Mouse (Mus musculus) MN1 (cell line): ENCODE data around the gene Dph3.
A peak's percentile ranks its signal among the peaks of the same experiment; 100 is the strongest.

Experiments used
- DNase-seq: peaks from one replicate; pipeline ENCODE4 v3.0.0-alpha.2; 2016; ENCODE audit warnings: low spot score

Dph3 gene

DNA sequence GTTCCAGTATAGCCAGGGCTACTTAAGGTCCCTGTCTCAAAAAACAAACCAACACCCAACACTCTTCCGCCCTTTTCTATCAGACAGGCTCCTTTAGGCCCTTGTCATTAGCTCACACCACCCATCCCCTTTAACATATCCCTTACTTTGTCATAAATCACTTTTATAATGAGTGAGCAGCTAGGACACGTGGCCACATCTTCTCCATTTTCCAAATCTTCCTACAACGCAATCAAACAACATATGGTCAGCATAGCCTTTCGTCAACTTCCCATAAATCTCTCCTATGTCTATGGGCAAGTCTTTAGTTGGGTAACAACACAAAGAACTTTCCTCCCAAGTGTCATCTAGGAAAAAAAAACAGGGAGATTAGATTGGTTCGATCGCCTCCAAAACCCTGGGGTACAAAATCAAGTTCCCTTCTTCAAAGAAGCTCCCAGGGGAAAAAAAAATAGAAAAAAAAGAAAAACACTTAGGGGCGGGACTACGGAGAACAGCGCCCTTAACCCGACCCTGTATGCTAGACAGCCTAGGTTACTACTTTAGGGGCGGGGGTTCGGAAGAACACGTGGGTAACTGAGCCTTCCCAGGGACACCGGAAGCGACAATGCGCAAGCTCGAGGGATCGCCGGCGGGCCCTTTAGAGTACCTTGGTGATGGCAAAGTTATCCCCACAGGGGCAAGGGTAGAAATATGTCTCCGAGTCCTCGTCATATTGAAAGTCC lies 606 bp downstream of the Dph3 start, which contains the start of gene Oxnad1:
Gene Oxnad1, plus strand, starts transcription at position 614 of the 725 bp plus-strand sequence.
- DNase-seq: peak; percentile 95

DNA sequence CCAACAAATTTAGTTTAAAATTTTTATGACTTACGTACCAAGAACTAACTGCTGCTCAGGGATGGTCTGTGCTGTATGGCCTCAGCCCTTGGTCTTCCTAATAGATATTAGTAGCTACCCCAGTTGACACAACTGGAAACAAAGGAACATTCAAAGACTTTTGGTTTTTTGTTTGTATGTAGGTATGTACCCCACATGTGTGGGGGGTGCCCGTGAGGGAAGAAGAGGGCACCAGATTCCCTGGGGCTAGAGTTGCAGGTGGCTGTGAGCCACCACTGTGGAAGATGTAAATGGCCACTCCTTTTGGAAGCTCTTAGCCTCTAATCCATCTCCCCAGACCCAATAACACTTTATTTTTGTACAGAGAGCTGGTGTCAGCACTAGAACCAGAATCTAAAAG lies 2.1 kb downstream of the Dph3 start:
- DNase-seq: no peak

GRCm38 (mm10) chr14:32082891-32083290 lies 2.6 kb downstream of the Dph3 start:
- DNase-seq: no peak

DNA sequence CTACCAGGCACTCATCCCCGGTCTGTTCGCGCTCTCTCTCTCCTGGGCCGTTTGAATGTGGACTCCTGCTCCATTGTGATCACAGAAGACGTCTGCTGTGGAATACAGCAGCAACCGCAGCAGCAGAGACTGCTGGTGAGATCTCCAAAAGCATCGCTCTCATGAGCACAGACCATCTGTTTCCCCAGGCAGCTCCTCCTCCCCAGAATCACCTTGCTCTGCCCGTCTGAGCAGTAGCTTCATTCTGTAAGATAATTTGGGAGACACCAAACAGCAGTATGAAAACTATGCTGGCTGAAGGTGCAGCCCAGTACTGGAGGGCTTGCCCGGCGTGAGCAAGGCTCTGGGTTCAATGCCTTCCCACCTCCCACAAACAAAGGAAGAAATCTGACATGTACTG lies 4.5 kb downstream of the Dph3 start:
- DNase-seq: no peak

GRCm38 (mm10) chr14:32076896-32077575 lies 8.5 kb downstream of the Dph3 start:
- DNase-seq: peak; percentile 82

DNA sequence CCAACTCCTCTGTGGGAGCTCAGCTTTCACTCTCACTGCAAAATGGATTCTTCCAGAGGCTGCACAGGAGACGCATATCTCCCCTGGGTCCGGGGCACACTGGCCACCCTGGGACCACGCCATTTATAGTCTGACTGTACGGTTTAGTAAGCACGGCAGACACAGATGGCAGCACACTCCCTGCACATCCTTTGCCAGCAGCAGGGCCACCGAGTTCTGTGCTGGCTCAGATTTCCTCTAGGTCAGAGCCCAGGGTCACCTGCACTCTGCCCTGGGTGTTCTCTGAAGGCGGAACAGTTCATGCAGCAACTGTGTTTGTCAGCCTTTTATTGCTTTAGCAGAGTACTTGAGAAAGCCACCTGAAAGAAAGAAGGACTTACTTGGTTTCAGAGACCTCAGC lies 11.6 kb downstream of the Dph3 start:
- DNase-seq: no peak

- peak; percentile 75 for DNase-seq
Measured at GRCm38 (mm10) chr14:32073211-32073685, 12.3 kb downstream of the Dph3 start.

GRCm38 (mm10) chr14:32072807-32073206 lies 12.7 kb downstream of the Dph3 start:
- no peak for DNase-seq

GRCm38 (mm10) chr14:32061398-32061797 lies 24.1 kb downstream of the Dph3 start:
- no peak for DNase-seq

GRCm38 (mm10) chr14:32057664-32058063 lies 27.9 kb downstream of the Dph3 start:
- no peak for DNase-seq

GRCm38 (mm10) chr14:32056675-32057074 lies 28.9 kb downstream of the Dph3 start:
- DNase-seq: no peak

- DNase-seq: no peak
Measured at GRCm38 (mm10) chr14:32055781-32056180, 29.7 kb downstream of the Dph3 start.

- DNase-seq: no peak
Measured at GRCm38 (mm10) chr14:32054788-32055187, 30.7 kb downstream of the Dph3 start.

DNA sequence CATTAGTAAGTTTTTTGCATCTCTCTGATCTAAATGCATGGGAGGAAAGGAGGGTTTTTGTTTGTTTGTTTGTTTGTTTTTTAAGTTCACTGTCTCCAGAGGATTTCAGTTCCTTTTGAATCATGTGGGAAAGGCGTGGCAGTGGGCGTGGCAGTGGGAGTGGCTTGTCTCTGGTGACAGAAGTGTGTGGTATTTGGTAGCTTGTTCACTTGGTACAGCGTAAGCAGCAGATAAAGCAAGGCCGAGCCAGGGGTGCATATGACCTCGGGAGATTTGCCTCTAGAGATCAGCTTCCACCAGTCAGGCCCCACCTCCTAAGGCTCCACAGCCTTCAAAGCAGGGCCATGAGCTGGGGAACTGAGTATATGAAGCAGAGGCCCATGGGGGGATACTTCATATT lies 31.6 kb downstream of the Dph3 start:
- DNase-seq: no peak

DNA sequence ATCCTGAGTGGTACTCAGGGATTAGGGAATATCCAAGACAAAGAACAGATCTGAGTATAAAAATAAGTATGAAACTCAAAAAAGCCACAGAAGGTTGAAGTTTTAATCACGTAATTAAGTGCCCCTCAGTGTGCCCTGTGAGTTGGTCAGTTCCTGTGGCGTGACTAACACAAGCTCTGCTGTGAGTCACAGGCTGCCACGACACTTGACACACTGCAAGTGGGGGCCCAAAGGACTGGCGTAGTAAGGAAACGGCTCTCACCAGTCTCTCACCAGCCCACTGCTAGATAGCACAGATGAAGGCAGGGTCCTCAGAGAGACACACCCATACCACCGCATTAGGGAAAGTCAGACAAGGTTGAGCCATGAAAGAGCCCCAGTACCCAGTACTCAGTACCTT lies 35.4 kb downstream of the Dph3 start:
- peak; percentile 21 for DNase-seq

DNA sequence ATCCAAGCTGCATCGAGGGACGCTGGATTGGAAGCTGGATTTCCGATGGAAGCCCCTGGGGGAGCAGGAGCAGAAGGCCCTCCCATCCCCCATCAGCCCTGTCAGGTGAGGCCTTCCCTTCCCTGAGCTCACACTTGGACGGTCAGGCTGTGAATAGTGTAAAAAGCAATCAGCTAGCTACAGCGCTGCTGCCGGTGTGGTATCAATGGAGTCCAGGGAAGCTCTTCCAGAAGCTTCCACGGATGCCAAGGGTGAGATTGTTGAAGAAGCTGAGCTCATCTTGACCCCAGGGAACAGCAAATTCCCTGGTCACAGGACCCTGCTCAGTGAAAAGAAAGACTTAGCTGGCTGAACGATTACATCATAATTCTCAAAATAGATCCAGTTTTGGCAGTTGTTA lies 39.2 kb downstream of the Dph3 start:
- no peak for DNase-seq

GRCm38 (mm10) chr14:32042108-32042507 lies 43.4 kb downstream of the Dph3 start:
- no peak for DNase-seq

DNA sequence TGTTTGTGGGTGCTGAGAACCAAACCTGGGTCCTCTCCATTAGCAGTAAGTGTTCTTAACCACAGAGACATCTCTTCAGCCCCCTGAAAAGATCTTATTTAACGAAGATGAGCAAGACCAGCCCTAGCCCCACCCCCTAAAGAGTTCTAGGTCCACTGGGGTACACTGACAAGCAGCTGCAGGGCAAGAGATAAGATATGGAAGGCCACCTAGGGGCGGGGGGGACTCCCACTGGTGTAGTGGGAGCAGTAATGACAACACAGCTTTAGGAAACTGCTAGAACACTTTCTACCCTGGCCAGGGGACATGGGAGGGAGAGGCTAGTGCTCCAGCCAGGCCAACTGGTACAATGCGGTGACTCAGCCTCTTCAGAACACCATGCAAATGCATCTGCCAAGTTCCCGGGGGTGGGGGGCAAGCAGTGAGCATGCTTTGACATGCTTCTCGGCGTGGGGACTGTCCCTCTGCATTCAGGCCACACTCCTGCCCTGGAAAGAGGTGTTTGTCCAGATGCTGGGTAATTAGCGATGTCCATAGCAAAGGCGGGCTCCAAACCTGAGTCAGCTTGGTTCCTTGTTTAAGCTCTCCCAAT lies 47.8 kb downstream of the Dph3 start:
- no peak for DNase-seq

DNA sequence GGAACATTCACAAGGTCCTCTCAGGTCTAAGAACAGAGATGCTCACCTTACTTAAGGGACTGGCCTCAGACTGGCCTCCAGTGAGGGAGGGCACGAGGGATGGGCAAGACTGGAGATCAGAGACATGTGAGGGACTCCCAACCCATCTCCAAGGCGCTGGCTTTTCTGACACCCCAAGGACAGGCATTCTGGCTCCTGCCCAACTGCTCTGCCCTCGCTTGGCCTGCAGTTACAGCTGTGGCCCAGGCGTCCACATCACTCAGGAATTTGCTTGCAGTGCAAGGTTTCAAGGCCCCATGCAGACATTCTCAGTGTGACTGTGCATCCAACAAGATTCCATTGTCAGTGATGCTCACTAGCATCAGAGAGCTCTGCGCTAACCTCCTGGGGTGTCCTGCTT lies 49.0 kb downstream of the Dph3 start:
- no peak for DNase-seq

DNA sequence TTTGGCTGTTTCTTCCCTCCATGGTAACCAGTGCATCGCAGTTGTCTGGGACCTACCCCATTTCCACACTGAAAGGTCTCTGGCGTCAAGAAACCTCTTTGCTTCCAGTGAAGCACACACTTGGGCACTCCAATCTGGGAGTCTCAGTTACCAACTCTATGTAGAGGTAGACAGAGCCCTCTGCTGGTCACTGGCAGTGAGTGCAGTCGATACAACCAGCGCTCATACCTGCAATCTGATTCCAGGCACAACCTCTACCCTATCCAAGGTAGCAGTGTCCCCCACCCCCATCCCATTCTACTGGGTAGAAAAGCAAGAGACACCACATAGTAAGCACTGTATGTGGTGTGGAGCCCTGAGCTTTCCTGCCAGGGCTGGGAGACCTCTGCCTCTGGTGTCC lies 53.0 kb downstream of the Dph3 start:
- DNase-seq: peak; percentile 74
